ENCODE assay signal across 7 mouse cellular contexts in genomic region chr7:6776314-6777059, GRCm38 (mm10). TPM values are rescaled to one million over a fixed set of nuclear protein-coding genes. Genes with fewer than 3 reads are reported as not detected.
A peak's percentile ranks its signal among the peaks of the same experiment; 100 is the strongest.
DNase-seq lines count a peak whose midpoint lies in the region; ATAC-seq and TF ChIP-seq lines count a peak whose summit lies in the region.

No protein-coding gene starts in this region.

- no peaks in the 10 kb centered on the region for H3K27me3 ChIP-seq in lung, embryonic 15.5 days
- no peaks in the 10 kb centered on the region for H3K27me3 ChIP-seq in stomach, embryonic 15.5 days (replicated peaks)

- peak overlapping the region; percentile 84 for H3K27ac ChIP-seq in lung, embryonic 15.5 days
- peak overlapping the region; percentile 60 for H3K27ac ChIP-seq in embryonic fibroblast, embryonic 13.5 days (ENCODE audit: insufficient read depth, low read length)
- peak overlapping the region; percentile 77 for H3K27ac ChIP-seq in stomach, embryonic 15.5 days

- whole genome bisulfite sequencing in lung, embryonic 15.5 days: 67% methylated on average over 10 of the region's 10 CpGs
- 72% methylated on average over 10 of the region's 10 CpGs for WGBS in stomach, embryonic 15.5 days

- H3K4me2 ChIP-seq in lung, embryonic 15.5 days: no peak overlapping the region
- H3K4me2 ChIP-seq in stomach, embryonic 15.5 days: no peak overlapping the region

- no peak for TF ChIP-seq POLR2A in embryonic fibroblast, embryonic 13.5 days (IDR thresholded peaks at IDR 0.05; ENCODE audit: low read depth, low read length)

- no peak for TF ChIP-seq CTCF in embryonic fibroblast, embryonic 13.5 days (IDR thresholded peaks at IDR 0.05; ENCODE audit: borderline replicate concordance, insufficient read depth, low read length)

- H3K9me3 ChIP-seq in lung, embryonic 15.5 days: no peaks in the 10 kb centered on the region
- no peaks in the 10 kb centered on the region for H3K9me3 ChIP-seq in stomach, embryonic 15.5 days

- peaks cover 44% of the 10 kb centered on the region for H3K4me1 ChIP-seq in lung, embryonic 15.5 days
- peaks cover 16% of the 10 kb centered on the region for H3K4me1 ChIP-seq in embryonic fibroblast, embryonic 13.5 days (ENCODE audit: control insufficient read depth, insufficient read depth, low read length)
- H3K4me1 ChIP-seq in stomach, embryonic 15.5 days: peaks cover 24% of the 10 kb centered on the region; the same call in 1 of the 2 replicates

- H3K9ac ChIP-seq in lung, embryonic 15.5 days: no peak overlapping the region
- no peak overlapping the region for H3K9ac ChIP-seq in stomach, embryonic 15.5 days

- ATAC-seq in lung, embryonic 15.5 days (ENCODE audit: borderline replicate concordance, extremely low read depth, low FRiP score, low TSS enrichment): no peak
- no peak for ATAC-seq in stomach, embryonic 15.5 days (ENCODE audit: insufficient read depth, low FRiP score, low read depth)
- ATAC-seq in inflammation-experienced regulatory T-cells, adult 6 months: no peak

- H3K36me3 ChIP-seq in lung, embryonic 15.5 days: no peaks in the 10 kb centered on the region
- H3K36me3 ChIP-seq in stomach, embryonic 15.5 days: no peaks in the 10 kb centered on the region

- DNase-seq in lung, postnatal 36 days: no peak
- DNase-seq in left cerebral cortex, adult 11 months (ENCODE audit: low spot score): peak; percentile 60
- DNase-seq in kidney, adult 18-20 months: no peak

- no peak overlapping the region for H3K4me3 ChIP-seq in lung, embryonic 15.5 days
- H3K4me3 ChIP-seq in embryonic fibroblast, embryonic 13.5 days (ENCODE audit: insufficient read depth, low read length): no peak overlapping the region
- no peak overlapping the region for H3K4me3 ChIP-seq in stomach, embryonic 15.5 days (replicated peaks)

RNA-seq across cellular contexts. Expression of gene Usp29, which starts 46.1 kb away (rescaled TPM):
- polyA plus RNA-seq in lung, embryonic 15.5 days (2015; fragmentation: Nextera tagmentation; extraction: Ambion mirVana): 3.7 and 4.4 TPM in 2 replicates
- 1.5 and 4.9 TPM in 2 replicates for polyA plus RNA-seq in embryonic fibroblast, embryonic 13.5 days (2011; ENCODE audit: insufficient read length, low read depth, missing spikeins)
- polyA plus RNA-seq in stomach, embryonic 15.5 days (2015; fragmentation: Nextera tagmentation; extraction: Ambion mirVana): 5.7 and 6.2 TPM in 2 replicates
- under 1 TPM in 1 of 3 experiments, not detected in 2; 0.15 TPM for polyA plus RNA-seq in inflammation-experienced regulatory T-cells, adult 6 months (2017; shearing (Covaris generic))

RNA-seq across cellular contexts. Expression of gene Peg3, which starts 46.3 kb away (rescaled TPM):
- 117 and 127 TPM in 2 replicates for polyA plus RNA-seq in lung, embryonic 15.5 days (2015; fragmentation: Nextera tagmentation; extraction: Ambion mirVana)
- polyA plus RNA-seq in embryonic fibroblast, embryonic 13.5 days (2011; ENCODE audit: insufficient read length, low read depth, missing spikeins): 69.0 and 168 TPM in 2 replicates
- polyA plus RNA-seq in stomach, embryonic 15.5 days (2015; fragmentation: Nextera tagmentation; extraction: Ambion mirVana): 134 and 157 TPM in 2 replicates
- polyA plus RNA-seq in inflammation-experienced regulatory T-cells, adult 6 months (2017; shearing (Covaris generic)): not detected

Comparison
In these comparisons a context has a peak if more than half of its experiments do, and no peak if none do; other contexts are left out.
1. RNA of gene Peg3, which starts 46.3 kb away (polyA plus RNA-seq): 69.0 to 168 TPM in embryonic fibroblast, embryonic 13.5 days, 134 to 157 TPM in stomach, embryonic 15.5 days and 117 to 127 TPM in lung, embryonic 15.5 days; not detected in inflammation-experienced regulatory T-cells, adult 6 months; every median in the first group is over 10 times any median in the second.
2. Peak in every context shown above with its lines, with median percentiles within 50 percentile points of each other: H3K27ac ChIP-seq.